ENCODE assay signal across 9 mouse cellular contexts in the genomic region with DNA sequence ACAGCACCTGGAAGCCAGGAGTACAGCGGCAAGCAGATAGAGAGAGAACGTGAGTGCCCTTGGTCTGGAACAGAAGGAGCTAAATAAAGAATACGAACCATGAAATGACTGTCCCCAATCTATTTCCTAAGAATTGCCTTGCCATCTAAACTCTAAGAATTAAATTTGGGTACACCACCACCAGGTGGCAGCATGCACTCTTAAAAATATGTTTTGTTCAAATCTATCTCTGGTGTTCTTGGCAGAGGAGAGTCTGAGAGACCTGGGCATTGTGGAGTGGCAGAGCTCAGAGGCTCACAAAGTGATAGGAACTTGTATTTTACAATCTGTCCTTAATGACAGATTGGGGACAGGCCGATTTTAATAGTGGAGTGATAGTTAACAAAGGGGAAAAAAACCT.
DNase-seq lines count a peak whose midpoint lies in the region; ATAC-seq and TF ChIP-seq lines count a peak whose summit lies in the region.
"Had no signal": no experiment of that assay in that cellular context is flagged by ENCODE, and none has a peak within 500 bp of the region (broad histone marks: within the 10 kb centered on the region; RNA-seq: fewer than 3 reads in every experiment).

No protein-coding gene starts in this region.

- H3K36me3 ChIP-seq in kidney, postnatal 0 days (ENCODE audit: insufficient read depth, low read length): no peaks in the 10 kb centered on the region
- no peaks in the 10 kb centered on the region for H3K36me3 ChIP-seq in limb, embryonic 11.5 days (ENCODE audit: control insufficient read depth, insufficient read depth, low read length)
- H3K36me3 ChIP-seq: embryonic facial prominence, embryonic 13.5 days had no signal

- 33% methylated on average over 4 of the region's 4 CpGs for WGBS in kidney, postnatal 0 days
- 56% methylated on average over 4 of the region's 4 CpGs for WGBS in limb, embryonic 11.5 days

- H3K27me3 ChIP-seq in kidney, postnatal 0 days (ENCODE audit: insufficient read depth, low read length): no peaks in the 10 kb centered on the region
- H3K27me3 ChIP-seq in limb, embryonic 11.5 days (ENCODE audit: control insufficient read depth, insufficient read depth, low read length): no peaks in the 10 kb centered on the region

- no peak overlapping the region for H3K4me2 ChIP-seq in kidney, postnatal 0 days (ENCODE audit: low read length)
- H3K4me2 ChIP-seq in limb, embryonic 11.5 days (ENCODE audit: low read depth, severe bottlenecking): no peak overlapping the region
- H3K4me2 ChIP-seq: embryonic facial prominence, embryonic 13.5 days had no signal

- peak; percentile 26 for DNase-seq in ovary, postnatal 10 days (ENCODE audit: low spot score)
- DNase-seq in ovary, adult 18-20 months (ENCODE audit: low spot score): no peak
- peak; percentile 68 to 81 for DNase-seq in adrenal gland, postnatal 36 days
- peak; percentile 56 for DNase-seq in embryo, embryonic 9.5 days (ENCODE audit: extremely low spot score)
- DNase-seq in kidney, postnatal 0 days (ENCODE audit: low spot score): peak; percentile 78
- peak; percentile 83 for DNase-seq in limb, embryonic 11.5 days (ENCODE audit: low spot score)
- peak; percentile 22 for DNase-seq in retina, adult 2 months (ENCODE audit: low read depth, low spot score)
- no peak for DNase-seq in T-cell, adult 2 months (ENCODE audit: low spot score)

- peak; percentile 86 for TF ChIP-seq CTCF in kidney, postnatal 0 days (IDR thresholded peaks at IDR 0.05; ENCODE audit: low read depth)

- no peak overlapping the region for H3K4me3 ChIP-seq in kidney, postnatal 0 days (replicated peaks; ENCODE audit: low read depth, low read length)
- H3K4me3 ChIP-seq in limb, embryonic 11.5 days (ENCODE audit: low read depth, low read length): no peak overlapping the region
- H3K4me3 ChIP-seq: embryonic facial prominence, embryonic 13.5 days had no signal

- H3K27ac ChIP-seq in kidney, postnatal 0 days: no peak overlapping the region
- H3K27ac ChIP-seq in limb, embryonic 11.5 days (replicated peaks; ENCODE audit: low read depth, low read length): no peak overlapping the region
- H3K27ac ChIP-seq: embryonic facial prominence, embryonic 13.5 days had no signal

- H3K4me1 ChIP-seq in kidney, postnatal 0 days (replicated peaks; ENCODE audit: insufficient read depth, low read length): no peaks in the 10 kb centered on the region
- no peaks in the 10 kb centered on the region for H3K4me1 ChIP-seq in limb, embryonic 11.5 days (ENCODE audit: control insufficient read depth, insufficient read depth, low read length)

- H3K9ac ChIP-seq in kidney, postnatal 0 days (ENCODE audit: low read depth, low read length): no peak overlapping the region
- H3K9ac ChIP-seq in limb, embryonic 11.5 days (ENCODE audit: low read length): no peak overlapping the region
- H3K9ac ChIP-seq: embryonic facial prominence, embryonic 13.5 days had no signal

- no peaks in the 10 kb centered on the region for H3K9me3 ChIP-seq in kidney, postnatal 0 days (replicated peaks; ENCODE audit: low read length)
- no peaks in the 10 kb centered on the region for H3K9me3 ChIP-seq in limb, embryonic 11.5 days (ENCODE audit: control insufficient read depth, low read length)
- H3K9me3 ChIP-seq: embryonic facial prominence, embryonic 13.5 days had no signal

- ATAC-seq in kidney, postnatal 0 days (replicated peaks; ENCODE audit: low FRiP score, low read depth): no peak
- ATAC-seq in limb, embryonic 11.5 days (ENCODE audit: insufficient number of reproducible peaks, low FRiP score, low TSS enrichment, low read depth): no peak; the same call in 1 of the 2 replicates

Comparison
In these comparisons a context has a peak if more than half of its experiments do, and no peak if none do; other contexts are left out.
1. DNase-seq: peak in ovary, postnatal 10 days (single experiment), adrenal gland, postnatal 36 days (2 of 2), embryo, embryonic 9.5 days (single experiment), kidney, postnatal 0 days (single experiment), limb, embryonic 11.5 days (single experiment) and retina, adult 2 months (single experiment); none in ovary, adult 18-20 months (single experiment) and T-cell, adult 2 months (single experiment).